Mouse (Mus musculus) heart, embryonic 14.5 days (tissue): ENCODE measurements at regions not wholly inside any gene's neighbourhood (a gene's known extent, or its start where the extent isn't known, plus 50 kb on each side); places are given as distances from the start of the nearest gene placed in this dataset.

ENCODE experiments used
- ATAC-seq: fragments of 200-750 bp; cut with Nextera tagmentation; 2 replicates; pipeline ENCODE4 v1.8.0; 2017; ENCODE audit warnings: low read depth, moderate TSS enrichment; ENCODE audit not compliant: insufficient number of reproducible peaks, insufficient read depth, low FRiP score
- H3K27ac ChIP-seq, 2 experiments: fragments of 200-500 bp in 1 of 2; fragments of 300-500 bp in 1 of 2; sonication (generic) in 1 of 2; replicated peaks in 1 of 2; 2 replicates each; pipeline ENCODE4 v1.5.1; 2012 to 2014; ENCODE audit warnings: low read depth in 2 of 2, low read length in 2 of 2, control low read depth in 1 of 2, mild to moderate bottlenecking in 1 of 2, mixed read lengths in 1 of 2; ENCODE audit not compliant: control insufficient read depth in 1 of 2, insufficient read depth in 1 of 2
- H3K27me3 ChIP-seq: fragments of 300-500 bp; sonication (generic); 2 replicates; pipeline ENCODE4 v1.6.1; 2014; ENCODE audit warnings: mild to moderate bottlenecking, low read length, control low read depth; ENCODE audit not compliant: control insufficient read depth, insufficient read depth
- H3K36me3 ChIP-seq: fragments of 300-500 bp; sonication (generic); 2 replicates; pipeline ENCODE4 v1.6.1; 2014; ENCODE audit warnings: mild to moderate bottlenecking, control low read depth, low read length, mixed read lengths; ENCODE audit not compliant: control insufficient read depth, insufficient read depth
- H3K4me1 ChIP-seq, 2 experiments: fragments of 200-500 bp in 1 of 2; fragments of 300-500 bp in 1 of 2; sonication (generic) in 1 of 2; 2 replicates each; pipeline ENCODE4 v1.6.1; 2012 to 2014; ENCODE audit warnings: low read length in 2 of 2, control low read depth in 1 of 2, mixed read lengths in 1 of 2; ENCODE audit not compliant: control insufficient read depth in 2 of 2, insufficient read depth in 2 of 2
- H3K4me2 ChIP-seq: fragments of 300-500 bp; sonication (generic); 2 replicates; pipeline ENCODE4 v1.6.1; 2014; ENCODE audit warnings: mild to moderate bottlenecking, low read length
- H3K4me3 ChIP-seq, 2 experiments: fragments of 200-500 bp in 1 of 2; fragments of 300-500 bp in 1 of 2; sonication (generic) in 1 of 2; 2 replicates each; pipeline ENCODE4 v1.5.1; 2012 to 2014; ENCODE audit warnings: low read length in 2 of 2, mild to moderate bottlenecking in 2 of 2, control low read depth in 1 of 2, low read depth in 1 of 2, moderate library complexity in 1 of 2; ENCODE audit not compliant: control insufficient read depth in 1 of 2, insufficient read depth in 1 of 2
- H3K9ac ChIP-seq: fragments of 300-500 bp; sonication (generic); 2 replicates; pipeline ENCODE4 v1.6.1; 2014; ENCODE audit warnings: mild to moderate bottlenecking, low read length
- H3K9me3 ChIP-seq: fragments of 300-500 bp; sonication (generic); 2 replicates; pipeline ENCODE4 v1.6.1; 2016; ENCODE audit warnings: low read length, control low read depth; ENCODE audit not compliant: control insufficient read depth
- WGBS: fragments of 180-500 bp; shearing (Covaris S2); extraction: QIAGEN DNeasy Blood & Tissue Kit; methylation state at CpG from one replicate; pipeline ENCODE4 v1.1.7; 2014; 5-methylcytosine and 5-hydroxymethylcytosine counted together

- no peaks in the 10 kb centered on the region for H3K9me3 ChIP-seq
- ATAC-seq: no peak
- no peaks in the 10 kb centered on the region for H3K27me3 ChIP-seq
- no peak overlapping the region for H3K4me3 ChIP-seq
- no peak overlapping the region for H3K4me2 ChIP-seq
- no peak overlapping the region for H3K9ac ChIP-seq
- no peaks in the 10 kb centered on the region for H3K4me1 ChIP-seq
- H3K36me3 ChIP-seq: no peaks in the 10 kb centered on the region
- no peak overlapping the region for H3K27ac ChIP-seq
- WGBS: 86% methylated on average over 6 of the region's 6 CpGs
These were observed 65.1 kb upstream of the Msx2 start for GRCm38 (mm10) chr13:53537937-53538336.

GRCm38 (mm10) chr13:53535781-53536425 is 63.0 kb upstream of the Msx2 start:
- no peak for ATAC-seq
- no peaks in the 10 kb centered on the region for H3K9me3 ChIP-seq
- 81% methylated on average over 10 of the region's 10 CpGs for WGBS
- H3K27me3 ChIP-seq: no peaks in the 10 kb centered on the region; the same call in 1 of the 2 replicates
- no peaks in the 10 kb centered on the region for H3K36me3 ChIP-seq
- H3K27ac ChIP-seq: no peak overlapping the region
- no peak overlapping the region for H3K4me2 ChIP-seq
- no peak overlapping the region for H3K4me3 ChIP-seq
- no peaks in the 10 kb centered on the region for H3K4me1 ChIP-seq
- no peak overlapping the region for H3K9ac ChIP-seq

- H3K4me2 ChIP-seq: no peak overlapping the region
- H3K4me1 ChIP-seq: no peaks in the 10 kb centered on the region
- 52% methylated on average over 8 of the region's 8 CpGs for WGBS
- no peak overlapping the region for H3K4me3 ChIP-seq
- ATAC-seq: no peak
- H3K36me3 ChIP-seq: no peaks in the 10 kb centered on the region
- H3K9ac ChIP-seq: no peak overlapping the region
- H3K9me3 ChIP-seq: no peaks in the 10 kb centered on the region
- no peaks in the 10 kb centered on the region; the same call in 1 of the 2 replicates for H3K27me3 ChIP-seq
- no peak overlapping the region for H3K27ac ChIP-seq
These were observed 60.9 kb upstream of the Msx2 start for GRCm38 (mm10) chr13:53533738-53534137.

GRCm38 (mm10) chr13:53526880-53527279 is 54.0 kb upstream of the Msx2 start:
- 0 out of 2 replicates have a peak overlapping the region, but pooled peaks have one; percentile 6 for H3K4me2 ChIP-seq
- WGBS: 32% methylated on average over 9 of the region's 9 CpGs
- peaks cover 20 to 24% of the 10 kb centered on the region in 2 experiments for H3K4me1 ChIP-seq
- H3K4me3 ChIP-seq: no peak overlapping the region
- H3K27ac ChIP-seq: peak overlapping the region in 1 of 2 experiments; percentile 49; a peak in 1 of 4 replicates
- no peaks in the 10 kb centered on the region for H3K27me3 ChIP-seq
- H3K9ac ChIP-seq: no peak overlapping the region
- no peaks in the 10 kb centered on the region for H3K9me3 ChIP-seq
- no peaks in the 10 kb centered on the region for H3K36me3 ChIP-seq
- 0 out of 2 replicates have a peak, but pooled peaks have one; percentile 66 for ATAC-seq

GRCm38 (mm10) chr13:53522807-53523206 is 49.9 kb upstream of the Msx2 start:
- Histone ChIP-seq H3K36me3 (no peaks in the 10 kb centered on the region), H3K27ac (no peak overlapping the region), H3K9me3 (no peaks in the 10 kb centered on the region), H3K4me1 (peaks cover 23 to 33% of the 10 kb centered on the region in 2 experiments), H3K4me3 (no peak overlapping the region), H3K4me2 (no peak overlapping the region), H3K27me3 (no peaks in the 10 kb centered on the region), H3K9ac (no peak overlapping the region)
- ATAC-seq: no peak
- WGBS: 34% methylated on average over 5 of the region's 5 CpGs
